Mouse (Mus musculus) large intestine, adult 2 months (tissue): ENCODE data around the gene 1500009L16Rik. TPM values are rescaled to one million over a fixed set of nuclear protein-coding genes. Genes with fewer than 3 reads are reported as not detected.

ENCODE experiments used
- DNase-seq: peaks from one replicate; pipeline ENCODE4 v3.0.0-alpha.2; 2012; ENCODE audit warnings: low read depth, low spot score
- WGBS: fragments of 180-500 bp; shearing (Covaris S2); methylation state at CpG from one replicate; pipeline ENCODE4 v1.1.7; 2018; 5-methylcytosine and 5-hydroxymethylcytosine counted together
- polyA plus RNA-seq: library from polyadenylated mRNA; depleted of rRNA; stranded (reverse); fragments of >200 nt; gene quantifications from 2 replicates; pipeline ENCODE4 v1.2.3, GENCODE M21; 2012

The 1500009L16Rik gene
- polyA plus RNA-seq, 1 experiment: 4.5 TPM

- DNase-seq: peak; percentile 7
- WGBS: 53% methylated on average over 17 of the region's 17 CpGs
Observed at GRCm38 (mm10) chr10:83757343-83757962, 34.8 kb downstream of the 1500009L16Rik start.

- WGBS: 91% methylated on average over 13 of the region's 13 CpGs
- DNase-seq: no peak
Observed at GRCm38 (mm10) chr10:83758732-83759131, 36.1 kb downstream of the 1500009L16Rik start.

- no peak for DNase-seq
- 46% methylated on average over 2 of the region's 2 CpGs for WGBS
Observed at GRCm38 (mm10) chr10:83760535-83760934, 37.9 kb downstream of the 1500009L16Rik start.

GRCm38 (mm10) chr10:83763891-83764290 is 41.2 kb downstream of the 1500009L16Rik start:
- no peak for DNase-seq
- WGBS: 83% methylated on average over 4 of the region's 4 CpGs

GRCm38 (mm10) chr10:83766882-83767281 is 44.2 kb downstream of the 1500009L16Rik start:
- DNase-seq: no peak

- DNase-seq: peak; percentile 29
- WGBS: 40% methylated on average over 11 of the region's 11 CpGs
Observed at GRCm38 (mm10) chr10:83776272-83776878, 53.7 kb downstream of the 1500009L16Rik start.

- whole genome bisulfite sequencing: 80% methylated on average over 9 of the region's 9 CpGs
Observed at GRCm38 (mm10) chr10:83777253-83777652, 54.6 kb downstream of the 1500009L16Rik start.

GRCm38 (mm10) chr10:83781854-83782253 is 59.2 kb downstream of the 1500009L16Rik start:
- 88% methylated on average over 4 of the region's 4 CpGs for WGBS

More at GRCm38 (mm10) chr10:83777253-83777652, 54.6 kb downstream of the 1500009L16Rik start:
- DNase-seq: no peak

GRCm38 (mm10) chr10:83782371-83783120 is 59.9 kb downstream of the 1500009L16Rik start:
- 84% methylated on average over 10 of the region's 10 CpGs for WGBS
- no peak for DNase-seq

More at GRCm38 (mm10) chr10:83781854-83782253, 59.2 kb downstream of the 1500009L16Rik start:
- no peak for DNase-seq

GRCm38 (mm10) chr10:83785003-83785402 is 62.3 kb downstream of the 1500009L16Rik start:
- DNase-seq: no peak
- 39% methylated on average over 5 of the region's 5 CpGs for WGBS

- DNase-seq: no peak
- WGBS: 50% methylated on average over 3 of the region's 3 CpGs
Observed at GRCm38 (mm10) chr10:83785627-83786392, 63.1 kb downstream of the 1500009L16Rik start.

- no peak for DNase-seq
Observed at GRCm38 (mm10) chr10:83795088-83795487, 72.4 kb downstream of the 1500009L16Rik start.

GRCm38 (mm10) chr10:83795500-83795899 is 72.8 kb downstream of the 1500009L16Rik start:
- no peak for DNase-seq
- WGBS: 91% methylated on average over 4 of the region's 4 CpGs

GRCm38 (mm10) chr10:83804021-83804420 is 81.4 kb downstream of the 1500009L16Rik start:
- WGBS: 61% methylated on average over 6 of the region's 6 CpGs

GRCm38 (mm10) chr10:83805201-83805718 is 82.6 kb downstream of the 1500009L16Rik start:
- no peak for DNase-seq
- WGBS: 32% methylated on average over 11 of the region's 11 CpGs

More at GRCm38 (mm10) chr10:83804021-83804420, 81.4 kb downstream of the 1500009L16Rik start:
- DNase-seq: no peak

- WGBS: 58% methylated on average over 8 of the region's 8 CpGs
- no peak for DNase-seq
Observed at GRCm38 (mm10) chr10:83807251-83807650, 84.6 kb downstream of the 1500009L16Rik start.
